Mouse (Mus musculus) embryonic facial prominence, embryonic 13.5 days (tissue): Measurements from ENCODE around the gene Pnpla3. TPM values are rescaled to one million over a fixed set of nuclear protein-coding genes. Genes with fewer than 3 reads are reported as not detected.
A peak's percentile ranks its signal among the peaks of the same experiment; 100 is the strongest.

ENCODE experiments used
- ATAC-seq: fragments of 200-750 bp; cut with Nextera tagmentation; 2 replicates; pipeline ENCODE4 v1.8.0; 2017; ENCODE audit warnings: low read depth; ENCODE audit not compliant: insufficient number of reproducible peaks, insufficient read depth, low FRiP score, low TSS enrichment
- H3K27ac ChIP-seq: fragments of 300-500 bp; sonication (generic); 2 replicates; pipeline ENCODE4 v1.5.1; 2015; ENCODE audit warnings: moderate library complexity, mild to moderate bottlenecking, inconsistent platforms
- H3K27me3 ChIP-seq: fragments of 300-500 bp; sonication (generic); 2 replicates; pipeline ENCODE4 v1.6.1; 2015; ENCODE audit warnings: mild to moderate bottlenecking, inconsistent platforms
- H3K36me3 ChIP-seq: fragments of 300-500 bp; sonication (generic); 2 replicates; pipeline ENCODE4 v1.6.1; 2015; ENCODE audit warnings: mild to moderate bottlenecking, inconsistent platforms
- H3K4me1 ChIP-seq: fragments of 300-500 bp; sonication (generic); 2 replicates; pipeline ENCODE4 v1.6.1; 2015; ENCODE audit warnings: inconsistent platforms
- H3K4me2 ChIP-seq: fragments of 300-500 bp; sonication (generic); 2 replicates; pipeline ENCODE4 v1.6.1; 2015; ENCODE audit warnings: moderate library complexity, mild to moderate bottlenecking, inconsistent platforms
- H3K4me3 ChIP-seq: fragments of 300-500 bp; sonication (generic); 2 replicates; pipeline ENCODE4 v1.5.1; 2015; ENCODE audit warnings: mild to moderate bottlenecking, inconsistent platforms
- H3K9ac ChIP-seq: fragments of 300-500 bp; sonication (generic); 2 replicates; pipeline ENCODE4 v1.6.1; 2015; ENCODE audit warnings: mild to moderate bottlenecking, inconsistent platforms
- H3K9me3 ChIP-seq: fragments of 300-500 bp; sonication (generic); 2 replicates; pipeline ENCODE4 v1.6.1; 2016; ENCODE audit warnings: inconsistent platforms
- WGBS: fragments of 180-500 bp; shearing (Covaris S2); methylation state at CpG from one replicate; pipeline ENCODE4 v1.1.7; 2015; ENCODE audit warnings: mixed read lengths; 5-methylcytosine and 5-hydroxymethylcytosine counted together
- polyA plus RNA-seq: library from polyadenylated mRNA; unstranded; fragments of >200 nt; fragmentation: Nextera tagmentation; extraction: Ambion mirVana; gene quantifications from 2 replicates; pipeline ENCODE4 v1.2.1, GENCODE M21; 2015

Gene Pnpla3
- polyA plus RNA-seq, 1 experiment from 2014 or later: 1.5 TPM

DNA sequence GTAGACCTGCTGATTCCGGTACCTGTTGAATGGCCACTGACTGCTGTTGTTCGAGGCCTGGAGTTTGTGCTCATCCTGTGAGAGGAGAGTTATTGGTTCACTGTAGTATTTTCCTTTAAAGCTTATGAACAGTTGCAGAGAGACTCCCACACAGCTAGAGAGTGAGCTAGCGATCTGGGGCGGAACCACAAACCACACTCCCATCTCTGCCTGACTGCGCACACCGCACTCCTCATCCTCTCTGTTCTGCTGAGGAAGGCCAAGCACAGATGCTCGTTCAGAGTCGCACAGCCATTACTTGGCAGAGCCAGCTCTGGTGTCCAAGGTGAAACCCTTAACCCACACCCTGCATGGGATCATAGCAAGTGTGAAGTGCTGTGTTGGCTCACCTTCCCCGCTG lies 11.1 kb downstream of the Pnpla3 start:
- H3K9ac ChIP-seq: no peak overlapping the region
- WGBS: 92% methylated on average over 9 of the region's 9 CpGs
- no peaks in the 10 kb centered on the region for H3K36me3 ChIP-seq

DNA sequence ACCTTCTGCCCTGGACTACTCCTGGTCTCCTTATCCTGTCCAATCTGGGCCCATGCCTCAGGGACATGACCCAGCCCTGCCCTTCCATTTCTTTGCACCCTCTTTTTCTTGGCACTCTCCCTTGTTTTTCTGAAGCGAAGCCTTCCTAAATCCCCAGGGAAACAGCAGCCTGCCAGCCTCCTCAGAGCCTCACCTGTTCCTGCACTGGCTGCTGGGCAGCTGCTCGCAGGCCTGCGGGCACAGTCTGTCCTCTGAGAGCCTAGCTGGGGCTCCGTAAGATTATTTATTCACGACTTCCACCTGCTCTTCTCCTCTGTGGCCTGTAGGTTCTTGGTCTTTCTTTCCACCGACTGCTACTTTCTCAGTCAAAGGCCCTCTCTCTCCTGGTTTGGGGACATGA lies 14.4 kb downstream of the Pnpla3 start:
- Histone ChIP-seq H3K4me1 (peaks cover 22% of the 10 kb centered on the region), H3K36me3 (no peaks in the 10 kb centered on the region), H3K9me3 (no peaks in the 10 kb centered on the region), H3K4me3 (no peak overlapping the region), H3K4me2 (no peak overlapping the region), H3K27ac (no peak overlapping the region), H3K9ac (no peak overlapping the region), H3K27me3 (no peaks in the 10 kb centered on the region; the same call in 1 of the 2 replicates)
- WGBS: 54% methylated on average over 6 of the region's 6 CpGs
- ATAC-seq: no peak

More for the DNA sequence above, 11.1 kb downstream of the Pnpla3 start:
- no peak for ATAC-seq
- Histone ChIP-seq H3K4me1 (peaks cover 16% of the 10 kb centered on the region), H3K4me2 (no peak overlapping the region), H3K4me3 (no peak overlapping the region), H3K27me3 (no peaks in the 10 kb centered on the region), H3K9me3 (no peaks in the 10 kb centered on the region), H3K27ac (no peak overlapping the region)

GRCm38 (mm10) chr15:84183967-84184366 lies 16.3 kb downstream of the Pnpla3 start:
- Histone ChIP-seq H3K4me1 (peaks cover 22% of the 10 kb centered on the region), H3K4me2 (no peak overlapping the region), H3K27me3 (no peaks in the 10 kb centered on the region; the same call in 1 of the 2 replicates), H3K27ac (no peak overlapping the region), H3K36me3 (no peaks in the 10 kb centered on the region), H3K9me3 (no peaks in the 10 kb centered on the region), H3K9ac (no peak overlapping the region), H3K4me3 (no peak overlapping the region)
- ATAC-seq: no peak
- WGBS: 52% methylated on average over 1 of the region's 1 CpGs

DNA sequence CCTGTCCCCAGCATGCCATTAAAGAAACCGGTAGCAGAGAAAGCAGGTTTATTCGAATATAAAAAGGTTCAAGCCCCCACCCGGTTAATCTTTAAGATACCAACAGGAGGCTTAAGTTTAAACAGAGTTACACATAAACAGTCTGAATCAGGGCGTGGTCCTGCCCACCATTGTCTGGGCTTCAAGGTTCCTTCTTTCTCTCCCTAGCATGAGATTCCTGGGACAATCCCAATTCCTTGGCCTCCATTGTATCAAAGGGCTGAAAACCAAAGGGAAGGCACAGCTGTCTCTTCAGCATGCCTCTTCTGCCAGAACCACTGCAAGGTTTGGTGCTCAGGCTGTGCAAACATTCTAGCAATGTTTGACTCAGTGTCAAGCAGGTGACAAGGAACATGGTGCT lies 18.6 kb downstream of the Pnpla3 start:
- Histone ChIP-seq H3K4me1 (peaks cover 29% of the 10 kb centered on the region), H3K27me3 (no peaks in the 10 kb centered on the region; the same call in 1 of the 2 replicates), H3K27ac (no peak overlapping the region), H3K36me3 (no peaks in the 10 kb centered on the region), H3K4me3 (no peak overlapping the region), H3K9ac (no peak overlapping the region), H3K4me2 (no peak overlapping the region), H3K9me3 (no peaks in the 10 kb centered on the region)
- 52% methylated on average over 4 of the region's 4 CpGs for WGBS
- ATAC-seq: no peak

DNA sequence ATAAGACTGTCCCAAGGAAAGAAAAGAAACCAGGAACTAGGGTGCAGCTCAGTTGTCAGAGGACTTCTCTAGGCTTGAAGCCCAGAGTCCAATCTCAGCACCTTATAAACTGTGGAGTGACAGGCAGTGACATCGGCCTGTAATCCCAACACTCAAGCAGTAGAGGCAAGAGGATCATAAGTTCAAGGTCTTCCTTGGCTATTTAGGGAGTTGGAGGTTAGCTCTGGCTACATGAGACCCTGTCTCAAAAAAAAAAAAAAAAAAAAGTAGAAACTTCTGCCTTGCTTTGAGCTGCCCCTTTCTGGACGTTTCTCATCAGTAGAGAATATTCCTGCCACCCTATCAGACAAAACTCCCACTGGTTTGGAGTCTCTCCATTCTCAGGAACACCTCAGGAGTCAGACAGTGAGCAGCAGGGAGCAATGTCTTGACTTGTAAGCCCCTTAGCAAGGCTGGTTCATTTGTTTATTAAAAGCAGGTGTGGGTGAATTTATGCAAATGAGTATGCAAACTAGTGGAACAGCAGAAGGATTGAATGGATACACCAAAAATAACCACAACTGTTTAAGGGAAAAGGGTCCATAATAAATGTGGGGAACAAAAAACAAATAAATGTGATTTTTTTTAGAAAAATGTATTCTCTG lies 21.4 kb downstream of the Pnpla3 start:
- 60% methylated on average over 2 of the region's 2 CpGs for WGBS
- no peaks in the 10 kb centered on the region for H3K36me3 ChIP-seq
- ATAC-seq: no peak
- no peaks in the 10 kb centered on the region for H3K9me3 ChIP-seq
- H3K9ac ChIP-seq: no peak overlapping the region
- peaks cover 24% of the 10 kb centered on the region for H3K4me1 ChIP-seq
- peak overlapping the region; percentile 24; the same call in 1 of the 2 replicates for H3K27ac ChIP-seq
- no peak overlapping the region for H3K4me3 ChIP-seq
- H3K4me2 ChIP-seq: no peak overlapping the region
- no peaks in the 10 kb centered on the region; the same call in 1 of the 2 replicates for H3K27me3 ChIP-seq

- H3K4me1 ChIP-seq: peaks cover 20% of the 10 kb centered on the region
- no peak overlapping the region for H3K4me3 ChIP-seq
- 0 out of 2 replicates have a peak overlapping the region, but pooled peaks have one; percentile 24 for H3K27ac ChIP-seq
- no peak for ATAC-seq
- no peak overlapping the region for H3K9ac ChIP-seq
- H3K4me2 ChIP-seq: no peak overlapping the region
- 49% methylated on average over 3 of the region's 3 CpGs for WGBS
- 0 out of 2 replicates have a peak, but pooled peaks cover 3% of the 10 kb centered on the region for H3K36me3 ChIP-seq
- no peaks in the 10 kb centered on the region for H3K9me3 ChIP-seq
- no peaks in the 10 kb centered on the region; the same call in 1 of the 2 replicates for H3K27me3 ChIP-seq
These were observed 22.2 kb downstream of the Pnpla3 start for GRCm38 (mm10) chr15:84189881-84190280.

DNA sequence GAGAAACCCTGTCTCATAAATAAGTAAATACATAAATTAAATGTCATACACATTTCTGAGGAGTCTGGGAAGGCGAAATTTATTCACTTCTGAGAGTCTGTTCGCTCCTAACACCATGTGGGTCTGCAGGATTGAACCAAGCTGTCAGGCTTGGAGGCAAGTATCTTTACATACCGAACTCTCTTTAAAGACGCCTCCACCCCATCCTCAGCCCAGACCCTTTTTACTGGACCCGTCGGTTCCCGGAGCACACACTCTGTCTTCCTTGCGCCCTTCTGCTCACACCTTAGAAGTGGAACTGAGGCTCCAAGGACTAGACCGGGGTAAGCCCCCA lies 24.1 kb downstream of the Pnpla3 start:
- Histone ChIP-seq H3K9me3 (no peaks in the 10 kb centered on the region), H3K4me1 (peaks cover 20% of the 10 kb centered on the region), H3K36me3 (peaks cover 22% of the 10 kb centered on the region), H3K27me3 (no peaks in the 10 kb centered on the region), H3K27ac (peak overlapping the region; percentile 89), H3K4me3 (peak overlapping the region; percentile 93), H3K9ac (peak overlapping the region; percentile 88), H3K4me2 (peak overlapping the region; percentile 78)
- WGBS: 0% methylated on average over 9 of the region's 9 CpGs
- ATAC-seq: no peak

DNA sequence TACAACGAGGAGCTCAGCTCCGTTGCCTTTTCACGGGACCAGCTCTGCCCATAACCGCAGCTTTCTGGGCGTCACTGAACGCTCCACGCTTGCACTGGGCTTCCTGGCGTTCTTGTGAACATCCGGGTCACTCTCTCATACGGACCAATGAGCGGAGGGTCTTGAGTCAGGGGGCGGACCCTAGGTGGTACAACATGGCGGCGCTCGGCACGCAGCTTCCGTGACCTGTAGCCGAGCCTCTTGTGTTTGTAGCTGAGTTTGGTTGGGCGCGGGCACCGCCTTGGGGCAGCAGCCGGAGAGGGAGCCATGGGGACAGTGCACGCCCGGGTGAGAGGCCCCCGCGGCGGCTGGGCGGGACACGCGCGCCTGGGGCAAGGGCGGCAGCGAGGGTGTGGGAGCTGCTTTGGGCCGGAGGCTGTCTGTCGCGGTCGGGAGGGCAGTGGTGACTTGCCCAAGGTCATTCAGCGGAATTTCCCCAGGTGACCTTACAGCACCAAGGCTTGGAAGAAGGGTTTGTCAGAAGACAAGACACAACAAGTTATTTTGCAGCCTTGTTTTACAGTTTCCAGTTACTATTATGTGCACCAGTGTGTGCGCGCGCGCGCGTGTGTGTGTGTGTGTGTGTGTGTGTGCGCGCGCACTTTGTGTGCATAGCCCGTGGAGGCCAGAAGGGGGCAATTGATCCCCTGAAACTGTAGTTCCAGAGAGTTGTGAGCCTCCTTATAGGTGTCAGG lies 24.6 kb downstream of the Pnpla3 start, which contains the start of gene Samm50:
Gene Samm50, plus strand, starts transcription at position 184 of the 734 bp plus-strand sequence.
- peak within 1 kb of the TSS; percentile 78 for H3K4me2 ChIP-seq
- peaks cover 20% of the 10 kb centered on the region for H3K4me1 ChIP-seq
- H3K27ac ChIP-seq: peak within 1 kb of the TSS; percentile 89
- peak within 1 kb of the TSS; percentile 88 for H3K9ac ChIP-seq
- peaks cover 27% of the 10 kb centered on the region for H3K36me3 ChIP-seq
- no peaks in the 10 kb centered on the region for H3K9me3 ChIP-seq
- H3K4me3 ChIP-seq: peak within 1 kb of the TSS; percentile 93
- WGBS: 4% methylated on average over 48 of the region's 48 CpGs
- ATAC-seq: peak; percentile 94
- no peaks in the 10 kb centered on the region for H3K27me3 ChIP-seq

- WGBS: 80% methylated on average over 8 of the region's 8 CpGs
- H3K36me3 ChIP-seq: peaks cover 71% of the 10 kb centered on the region
- H3K9me3 ChIP-seq: no peaks in the 10 kb centered on the region
- H3K4me1 ChIP-seq: peaks cover 10% of the 10 kb centered on the region
- no peak for ATAC-seq
- no peak overlapping the region for H3K27ac ChIP-seq
- no peaks in the 10 kb centered on the region for H3K27me3 ChIP-seq
- no peak overlapping the region for H3K9ac ChIP-seq
- H3K4me2 ChIP-seq: no peak overlapping the region
- no peak overlapping the region for H3K4me3 ChIP-seq
These were observed 29.0 kb downstream of the Pnpla3 start for GRCm38 (mm10) chr15:84196486-84197165.

DNA sequence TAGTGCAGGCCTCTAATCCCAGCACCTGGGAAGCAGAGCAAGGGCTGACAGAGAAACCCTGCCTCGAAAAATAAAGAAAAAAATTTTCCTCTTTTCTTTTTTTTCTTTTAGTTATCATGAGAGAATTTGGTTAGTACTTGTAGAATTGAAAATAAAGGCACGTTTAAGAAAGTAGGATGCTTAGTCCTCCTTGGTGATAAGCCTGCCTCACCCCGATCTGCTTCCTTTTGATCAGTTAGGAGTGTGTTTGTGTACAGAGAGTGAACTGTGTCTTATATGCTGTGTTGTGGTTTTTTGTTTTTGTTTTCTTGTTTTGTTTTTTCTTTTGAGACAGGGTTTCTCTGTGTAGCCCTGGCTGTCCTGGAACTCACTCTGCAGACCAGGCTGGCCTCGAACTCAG lies 39.7 kb downstream of the Pnpla3 start:
- H3K9me3 ChIP-seq: no peaks in the 10 kb centered on the region
- H3K4me3 ChIP-seq: no peak overlapping the region
- no peak overlapping the region for H3K4me2 ChIP-seq
- H3K27me3 ChIP-seq: no peaks in the 10 kb centered on the region
- H3K27ac ChIP-seq: no peak overlapping the region
- no peak for ATAC-seq
- H3K4me1 ChIP-seq: peaks cover 5% of the 10 kb centered on the region
- 95% methylated on average over 4 of the region's 4 CpGs for WGBS
- H3K36me3 ChIP-seq: peaks cover 93% of the 10 kb centered on the region
- no peak overlapping the region for H3K9ac ChIP-seq

DNA sequence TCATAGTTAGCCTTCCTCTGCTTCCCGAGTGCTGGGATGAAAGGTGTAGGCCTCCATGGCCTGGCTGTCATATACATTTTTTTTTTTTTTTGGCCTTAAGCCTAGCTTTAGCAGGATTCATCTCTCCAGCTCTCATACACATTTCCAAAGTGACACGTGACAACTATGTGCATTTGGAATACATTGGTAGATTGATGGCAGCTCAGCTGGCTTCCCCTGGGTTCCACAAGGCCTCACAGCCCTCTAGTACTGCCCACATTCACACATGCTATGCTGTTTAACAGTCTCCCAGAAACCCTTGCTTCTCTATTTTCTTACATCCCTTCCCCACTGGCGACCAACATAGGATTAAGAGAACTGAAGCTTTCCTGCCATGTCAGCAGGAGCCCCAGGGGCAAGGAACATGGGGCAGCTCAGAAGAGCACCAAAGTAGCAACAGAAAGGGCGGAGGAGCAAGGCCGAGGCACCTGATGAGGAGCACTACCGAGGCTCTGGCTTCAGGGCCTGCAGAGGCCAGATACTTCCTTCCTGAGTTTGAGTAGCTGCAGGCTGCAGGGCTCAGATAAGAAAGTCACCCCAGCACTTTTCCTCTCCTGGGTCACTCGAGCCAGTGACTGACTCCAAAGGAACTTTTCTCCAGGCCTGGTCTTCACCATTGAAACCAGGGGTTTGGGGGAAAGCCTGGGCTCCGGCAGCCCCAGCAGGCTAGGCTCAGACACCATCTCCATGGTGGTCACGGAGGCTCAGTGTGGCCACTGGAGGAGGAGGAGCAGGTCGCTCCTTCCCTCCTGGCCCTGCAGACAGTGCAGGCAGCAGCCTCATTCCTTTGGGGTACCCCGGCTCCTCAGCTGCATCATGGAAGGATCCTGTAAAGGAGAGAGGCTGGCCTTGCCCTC lies 42.1 kb downstream of the Pnpla3 start:
- Histone ChIP-seq H3K27me3 (no peaks in the 10 kb centered on the region), H3K4me3 (no peak overlapping the region), H3K36me3 (peaks cover 83% of the 10 kb centered on the region), H3K9ac (no peak overlapping the region), H3K4me1 (peaks cover 27% of the 10 kb centered on the region), H3K9me3 (no peaks in the 10 kb centered on the region), H3K4me2 (no peak overlapping the region), H3K27ac (no peak overlapping the region)
- 84% methylated on average over 11 of the region's 11 CpGs for WGBS
- ATAC-seq: no peak
